Mouse (Mus musculus): ENCODE measurements around the gene Gm13199. TPM values are rescaled to one million over a fixed set of nuclear protein-coding genes. Genes with fewer than 3 reads are reported as not detected.

The Gm13199 gene
- polyA plus RNA-seq, 1 experiment from 2014 or later = 2.2 TPM

Other genes starting within 250 kb of the Gm13199 start
- gene Camk1d, start 148.4 kb downstream of the Gm13199 start, polyA plus RNA-seq (2016; fragmentation: Nextera tagmentation; extraction: Ambion mirVana) = 1.4 and 1.5 TPM in 2 replicates
- gene Nudt5, start 17.9 kb downstream of the Gm13199 start, polyA plus RNA-seq (2016; fragmentation: Nextera tagmentation; extraction: Ambion mirVana) = 99.1 and 123 TPM in 2 replicates
- gene Cdc123, start 17.8 kb downstream of the Gm13199 start, polyA plus RNA-seq (2016; fragmentation: Nextera tagmentation; extraction: Ambion mirVana) = 418 and 428 TPM in 2 replicates
- 91.0 and 91.6 TPM in 2 replicates for gene Sec61a2, start 32.5 kb upstream of the Gm13199 start, polyA plus RNA-seq (2016; fragmentation: Nextera tagmentation; extraction: Ambion mirVana)
- gene Dhtkd1, start 79.9 kb upstream of the Gm13199 start, polyA plus RNA-seq (2016; fragmentation: Nextera tagmentation; extraction: Ambion mirVana) = 5.3 and 5.6 TPM in 2 replicates
- gene Upf2, start 88.5 kb upstream of the Gm13199 start, polyA plus RNA-seq (2016; fragmentation: Nextera tagmentation; extraction: Ambion mirVana) = 10.3 TPM in 2 replicates